Mouse (Mus musculus) adrenal gland, postnatal 10 days (tissue): Measurements from ENCODE around the gene Nradd. TPM values are rescaled to one million over a fixed set of nuclear protein-coding genes. Genes with fewer than 3 reads are reported as not detected.

ENCODE experiments used
- DNase-seq: peaks from one replicate; pipeline ENCODE4 v3.0.0; 2021; ENCODE audit warnings: mixed read lengths
- long read RNA-seq, 2 experiments: library from polyadenylated mRNA; stranded (forward); transcript quantifications; one replicate each; pipeline ENCODE4 v2.0.0; 2021
- total RNA-seq, 2 experiments: library from RNA; stranded (reverse); gene quantifications; 2 replicates each; pipeline ENCODE4 v1.2.3; 2021

Gene Nradd
- total RNA-seq = 1 to 10 TPM; 7.7 to 9.8 TPM
- long read RNA-seq, experiment 1, transcript Nradd-201 (5 exons, 1,223 nt) = major isoform, 14 of 24 reads
- long read RNA-seq, experiment 1, partial matches to known transcripts = 0 of 24 reads
- long read RNA-seq, experiment 1, other reads (novel, unspliced or antisense) = 10 of 24 reads
- long read RNA-seq, experiment 2, partial matches to known transcripts = 0 of 5 reads
- long read RNA-seq, experiment 2, other reads (novel, unspliced or antisense) = 4 of 5 reads

GRCm38 (mm10) chr9:110624361-110625166 lies at the start of gene Nradd:
Gene Nradd, minus strand, starts transcription at chr9:110624452.
- DNase-seq = peak; percentile 92

GRCm38 (mm10) chr9:110673107-110673752 lies 49.0 kb upstream of the Nradd start:
- DNase-seq = no peak

GRCm38 (mm10) chr9:110672462-110673106 lies 48.3 kb upstream of the Nradd start:
- no peak for DNase-seq

- DNase-seq = no peak
Observed at GRCm38 (mm10) chr9:110669785-110670184, 45.5 kb upstream of the Nradd start.

GRCm38 (mm10) chr9:110668601-110669293 lies 44.5 kb upstream of the Nradd start:
- no peak for DNase-seq

- no peak for DNase-seq
Observed at GRCm38 (mm10) chr9:110667219-110667836, 43.1 kb upstream of the Nradd start.

- no peak for DNase-seq
Observed at GRCm38 (mm10) chr9:110666374-110666773, 42.1 kb upstream of the Nradd start.

- DNase-seq = no peak
Observed at GRCm38 (mm10) chr9:110665912-110666311, 41.7 kb upstream of the Nradd start.

- DNase-seq = no peak
Observed at GRCm38 (mm10) chr9:110662844-110663243, 38.6 kb upstream of the Nradd start.

- DNase-seq = no peak
Observed at GRCm38 (mm10) chr9:110660856-110661612, 36.8 kb upstream of the Nradd start.

- DNase-seq = no peak
Observed at GRCm38 (mm10) chr9:110660208-110660607, 36.0 kb upstream of the Nradd start.

- DNase-seq = no peak
Observed at GRCm38 (mm10) chr9:110659521-110659920, 35.3 kb upstream of the Nradd start.

GRCm38 (mm10) chr9:110657474-110658078 lies 33.3 kb upstream of the Nradd start:
- DNase-seq = peak; percentile 49

- DNase-seq = peak; percentile 94
Observed at GRCm38 (mm10) chr9:110656249-110657221, 32.3 kb upstream of the Nradd start, which contains the start of gene Ccdc12. Gene Ccdc12, plus strand, starts transcription at chr9:110656503.

GRCm38 (mm10) chr9:110655651-110656007 lies 31.4 kb upstream of the Nradd start:
- DNase-seq = no peak

GRCm38 (mm10) chr9:110654726-110655650 lies 30.7 kb upstream of the Nradd start:
- DNase-seq = no peak

- peak; percentile 95 for DNase-seq
Observed at GRCm38 (mm10) chr9:110653655-110654461, 29.6 kb upstream of the Nradd start, which contains the start of gene Nbeal2. Gene Nbeal2, minus strand, starts transcription at chr9:110654161.
